Mouse (Mus musculus) liver, adult 2 months (tissue): Measurements from ENCODE around the gene Pex5l.

Experiments
- CTCF ChIP-seq: fragments of 200-500 bp; IDR thresholded peaks from 2 replicates; pipeline ENCODE4 v1.5.1; 2011; ENCODE audit warnings: low read depth, low read length, control low read depth
- POLR2A ChIP-seq: fragments of 200-500 bp; IDR thresholded peaks from 2 replicates; pipeline ENCODE4 v1.6.1; 2011; ENCODE audit warnings: low read length, control low read depth; ENCODE audit not compliant: insufficient read depth; ENCODE audit errors: extremely low read depth

GRCm38 (mm10) chr3:32951382-32951781 is 191.7 kb downstream of the Pex5l start:
- TF ChIP-seq CTCF (no peak), POLR2A (no peak)
